Mouse (Mus musculus) brain, adult 2 months (tissue): Measurements from ENCODE around the gene Marc1.
A peak's percentile ranks its signal among the peaks of the same experiment; 100 is the strongest.

Source experiments
- DNase-seq: peaks from one replicate; pipeline ENCODE4 v3.0.0; 2011; ENCODE audit warnings: low read depth, low spot score

The Marc1 gene

GRCm38 (mm10) chr1:184762941-184763340 lies 48.2 kb downstream of the Marc1 start:
- DNase-seq: no peak

- no peak for DNase-seq
These were observed 49.1 kb downstream of the Marc1 start for GRCm38 (mm10) chr1:184761988-184762387.

- peak; percentile 24 for DNase-seq
These were observed 58.4 kb downstream of the Marc1 start for GRCm38 (mm10) chr1:184752671-184753070.

- no peak for DNase-seq
These were observed 60.9 kb downstream of the Marc1 start for GRCm38 (mm10) chr1:184750114-184750664.

GRCm38 (mm10) chr1:184748692-184749152 lies 62.4 kb downstream of the Marc1 start:
- DNase-seq: peak; percentile 40

GRCm38 (mm10) chr1:184737876-184738479 lies 73.1 kb downstream of the Marc1 start:
- DNase-seq: peak; percentile 75

GRCm38 (mm10) chr1:184737228-184737627 lies 73.9 kb downstream of the Marc1 start:
- DNase-seq: no peak
